Mouse (Mus musculus): Measurements from ENCODE around the gene Mcm3ap.

- TF ChIP-seq CTCF (IDR thresholded peaks at IDR 0.05; ENCODE audit: extremely low read depth, insufficient read depth, low read length) (no peak), POLR2A (IDR thresholded peaks at IDR 0.05; ENCODE audit: extremely low read depth, insufficient read depth, low read length) (no peak)
Observed at GRCm38 (mm10) chr10:76561972-76562371, 93.2 kb downstream of the Mcm3ap start, which contains the start of gene Spatc1l.

Measured in cortical plate, adult 2 months (tissue).